Mouse (Mus musculus): Measurements from ENCODE around the gene Gsdma.
"Not testable (repeated sequence)": the region's sequence is repeated elsewhere in the genome, so short reads cannot be mapped to it uniquely, and the experiment has no call there.

The Gsdma gene

GRCm38 (mm10) chr11:98680595-98680994 is 16.4 kb downstream of the Gsdma start:
- DNase-seq (ENCODE audit: low spot score in 2 of 2): not testable (repeated sequence)

- DNase-seq (ENCODE audit: low spot score in 2 of 2): no peak
These were observed 17.0 kb downstream of the Gsdma start for GRCm38 (mm10) chr11:98681186-98681585.

GRCm38 (mm10) chr11:98681786-98682745 is 17.9 kb downstream of the Gsdma start, which contains the start of gene Psmd3:
Gene Psmd3 (plus strand): TSS chr11:98682554.
- DNase-seq (ENCODE audit: low spot score in 2 of 2): peak; percentile 97

- DNase-seq (ENCODE audit: low spot score in 2 of 2): no peak
These were observed 18.7 kb downstream of the Gsdma start for GRCm38 (mm10) chr11:98682811-98683210.

- DNase-seq (ENCODE audit: low spot score in 2 of 2): no peak
These were observed 21.5 kb downstream of the Gsdma start for GRCm38 (mm10) chr11:98685642-98686041.

GRCm38 (mm10) chr11:98686976-98687375 is 22.8 kb downstream of the Gsdma start:
- DNase-seq (ENCODE audit: low spot score in 2 of 2): no peak

GRCm38 (mm10) chr11:98688009-98688408 is 23.9 kb downstream of the Gsdma start:
- DNase-seq (ENCODE audit: low spot score in 2 of 2): no peak

- no peak for DNase-seq (ENCODE audit: low spot score in 2 of 2)
These were observed 29.1 kb downstream of the Gsdma start for GRCm38 (mm10) chr11:98693201-98693600.

GRCm38 (mm10) chr11:98693746-98694145 is 29.6 kb downstream of the Gsdma start:
- DNase-seq (ENCODE audit: low spot score in 2 of 2): no peak

GRCm38 (mm10) chr11:98694301-98694700 is 30.1 kb downstream of the Gsdma start:
- DNase-seq (ENCODE audit: low spot score in 2 of 2): no peak

GRCm38 (mm10) chr11:98695408-98695807 is 31.3 kb downstream of the Gsdma start:
- DNase-seq (ENCODE audit: low spot score in 2 of 2): no peak

- DNase-seq (ENCODE audit: low spot score in 2 of 2): no peak
These were observed 32.5 kb downstream of the Gsdma start for GRCm38 (mm10) chr11:98696454-98697216.

GRCm38 (mm10) chr11:98697225-98697624 is 33.1 kb downstream of the Gsdma start:
- DNase-seq (ENCODE audit: low spot score in 2 of 2): no peak

- DNase-seq (ENCODE audit: low spot score in 2 of 2): no peak
These were observed 34.9 kb downstream of the Gsdma start for GRCm38 (mm10) chr11:98698849-98699640.

- peak; percentile 71 to 79 for DNase-seq (ENCODE audit: low spot score in 2 of 2)
These were observed 35.8 kb downstream of the Gsdma start for GRCm38 (mm10) chr11:98699911-98700310.

- DNase-seq (ENCODE audit: low spot score in 2 of 2): no peak
These were observed 37.1 kb downstream of the Gsdma start, which contains the start of gene Csf3 for GRCm38 (mm10) chr11:98701213-98701670. Gene Csf3 (plus strand): TSS chr11:98701263.

- no peak for DNase-seq (ENCODE audit: low spot score in 2 of 2)
These were observed 38.2 kb downstream of the Gsdma start for GRCm38 (mm10) chr11:98702323-98702722.

GRCm38 (mm10) chr11:98705021-98705420 is 40.9 kb downstream of the Gsdma start:
- no peak for DNase-seq (ENCODE audit: low spot score in 2 of 2)

- DNase-seq (ENCODE audit: low spot score in 2 of 2): peak in 1 of 2 experiments; percentile 39
These were observed 43.5 kb downstream of the Gsdma start for GRCm38 (mm10) chr11:98707401-98708281.

GRCm38 (mm10) chr11:98708282-98708956 is 44.3 kb downstream of the Gsdma start:
- peak in 1 of 2 experiments; percentile 48 for DNase-seq (ENCODE audit: low spot score in 2 of 2)
